Mouse (Mus musculus) CH12.LX (cell line): Measurements from ENCODE around the gene Smg7. TPM values are rescaled to one million over a fixed set of nuclear protein-coding genes. Genes with fewer than 3 reads are reported as not detected.
A peak's percentile ranks its signal among the peaks of the same experiment; 100 is the strongest.

Experiments used
- DNase-seq: peaks from one replicate; pipeline ENCODE4 v3.0.0-alpha.2; 2013; ENCODE audit errors: extremely low read depth
- H3K27ac ChIP-seq: 2 replicates; pipeline ENCODE4 v1.5.1; 2012; ENCODE audit warnings: low read depth, mild to moderate bottlenecking, control low read depth, moderate library complexity; ENCODE audit not compliant: insufficient read depth
- H3K27me3 ChIP-seq: replicated peaks from 2 replicates; pipeline ENCODE3; 2012; ENCODE audit warnings: inconsistent platforms
- H3K36me3 ChIP-seq, 2 experiments: replicated peaks in 1 of 2; 2 replicates each; pipeline versions ENCODE3 to v1.6.1; 2012; ENCODE audit warnings: inconsistent platforms in 1 of 2, low read length in 1 of 2, mild to moderate bottlenecking in 1 of 2, mixed read lengths in 1 of 2, moderate library complexity in 1 of 2; ENCODE audit not compliant: control insufficient read depth in 1 of 2, insufficient read depth in 1 of 2
- H3K4me1 ChIP-seq, 2 experiments: 2 replicates each; pipeline ENCODE4 v1.6.1; 2012; ENCODE audit warnings: inconsistent platforms in 1 of 2, moderate library complexity in 1 of 2; ENCODE audit not compliant: insufficient read depth in 2 of 2, control insufficient read depth in 1 of 2
- H3K4me2 ChIP-seq: 2 replicates; pipeline ENCODE4 v1.6.1; 2012; ENCODE audit warnings: low read depth, mild to moderate bottlenecking, control low read depth; ENCODE audit not compliant: poor library complexity, insufficient read depth, severe bottlenecking
- H3K4me3 ChIP-seq, 3 experiments: fragments of 150-350 bp in 1 of 3; sonication (generic) in 1 of 3; replicated peaks in 1 of 3; 2 replicates each; pipeline versions ENCODE3 to v1.5.1; 2011 to 2012; ENCODE audit warnings: low read depth in 2 of 3, low read length in 2 of 3, mild to moderate bottlenecking in 2 of 3, moderate library complexity in 2 of 3, control low read depth in 1 of 3, improper control_type of control experiment in 1 of 3, inconsistent platforms in 1 of 3, mixed read lengths in 1 of 3; ENCODE audit not compliant: poor library complexity in 1 of 3
- H3K79me2 ChIP-seq: replicated peaks from 2 replicates; pipeline ENCODE4 v1.6.1; 2012; ENCODE audit warnings: mild to moderate bottlenecking, moderate library complexity; ENCODE audit not compliant: control insufficient read depth, poor library complexity, insufficient read depth, severe bottlenecking; ENCODE audit errors: extremely low read depth
- H3K9ac ChIP-seq: 2 replicates; pipeline ENCODE4 v1.6.1; 2012; ENCODE audit warnings: low read depth, mild to moderate bottlenecking, control low read depth, moderate library complexity; ENCODE audit not compliant: insufficient read depth
- H3K9me3 ChIP-seq: replicated peaks from 2 replicates; pipeline ENCODE3; 2012; ENCODE audit warnings: low read length, inconsistent platforms, mixed read lengths
- E2F4 ChIP-seq: IDR thresholded peaks from 2 replicates; pipeline ENCODE4 v1.6.1; 2011; ENCODE audit warnings: low read depth, low read length, improper control_type of control experiment; ENCODE audit not compliant: insufficient replicate concordance
- ETS1 ChIP-seq: conservative IDR thresholded peaks from 2 replicates; pipeline ENCODE4 v1.6.1; 2012; ENCODE audit warnings: low read depth, mild to moderate bottlenecking, inconsistent platforms, low read length, improper control_type of control experiment, moderate library complexity
- IRF4 ChIP-seq: IDR thresholded peaks from 2 replicates; pipeline ENCODE4 v1.6.1; 2014; ENCODE audit warnings: low read depth, mild to moderate bottlenecking, inconsistent platforms, low read length, improper control_type of control experiment
- MAX ChIP-seq: IDR thresholded peaks from 2 replicates; pipeline ENCODE4 v1.6.1; 2011; ENCODE audit warnings: low read length, improper control_type of control experiment
- MEF2A ChIP-seq: IDR thresholded peaks from 2 replicates; pipeline ENCODE4 v1.6.1; 2014; ENCODE audit warnings: low read depth, mild to moderate bottlenecking, inconsistent platforms, low read length, improper control_type of control experiment, borderline replicate concordance
- MXI1 ChIP-seq: IDR thresholded peaks from 2 replicates; pipeline ENCODE4 v1.6.1; 2011; ENCODE audit warnings: mild to moderate bottlenecking, low read depth, low read length, improper control_type of control experiment
- POLR2A ChIP-seq: IDR thresholded peaks from 2 replicates; pipeline ENCODE4 v1.6.1; 2011; ENCODE audit warnings: low read depth, mild to moderate bottlenecking, improper control_type of control experiment, low read length
- RAD21 ChIP-seq: IDR thresholded peaks from 2 replicates; pipeline ENCODE4 v1.6.1; 2011; ENCODE audit warnings: low read depth, mild to moderate bottlenecking, low read length, improper control_type of control experiment, moderate library complexity
- RCOR1 ChIP-seq: conservative IDR thresholded peaks from 2 replicates; pipeline ENCODE4 v1.6.1; 2012; ENCODE audit warnings: low read depth, mild to moderate bottlenecking, inconsistent platforms, low read length, improper control_type of control experiment
- TCF12 ChIP-seq: IDR thresholded peaks from 2 replicates; pipeline ENCODE4 v1.6.1; 2014; ENCODE audit warnings: low read depth, mild to moderate bottlenecking, inconsistent platforms, low read length, improper control_type of control experiment
- UBTF ChIP-seq: IDR thresholded peaks from 2 replicates; pipeline ENCODE4 v1.6.1; 2012; ENCODE audit warnings: low read depth, mild to moderate bottlenecking, inconsistent platforms, low read length, improper control_type of control experiment, moderate library complexity
- USF1 ChIP-seq: IDR thresholded peaks from 2 replicates; pipeline ENCODE4 v1.6.1; 2014; ENCODE audit warnings: low read depth, mild to moderate bottlenecking, inconsistent platforms, low read length, improper control_type of control experiment
- USF2 ChIP-seq: conservative IDR thresholded peaks from 2 replicates; pipeline ENCODE4 v1.6.1; 2011; ENCODE audit warnings: low read depth, low read length, improper control_type of control experiment
- ZC3H11A ChIP-seq: IDR thresholded peaks from 2 replicates; pipeline ENCODE4 v1.6.1; 2012; ENCODE audit warnings: low read depth, mild to moderate bottlenecking, inconsistent platforms, low read length, improper control_type of control experiment
- dilution Hi-C: fragments of 300-500 bp; cut with MboI; formaldehyde crosslinking; loops from 2 replicates; pipeline ENCODE4 v1.14.3; 2020; ENCODE audit warnings: low sequenced_read_pairs; ENCODE audit not compliant: extremely low pct_unique_long_range_greater_than_20kb, extremely low pct_ligation_motif_present
- in situ Hi-C: fragments of 300-500 bp; cut with MboI; formaldehyde crosslinking; loops from 3 replicates; pipeline ENCODE4 v1.14.3; 2019; ENCODE audit warnings: low sequenced_read_pairs, low pct_ligation_motif_present, low pct_unique_long_range_greater_than_20kb, mixed read lengths
- polyA plus RNA-seq: library from polyadenylated mRNA; unstranded; fragments of >175 nt; gene quantifications from 2 replicates; pipeline ENCODE4 v1.2.1, GENCODE M21; 2012; ENCODE audit warnings: low read depth; ENCODE audit not compliant: insufficient read length
- total RNA-seq, 2 experiments: library from RNA; depleted of rRNA; stranded (reverse); fragments of 300-350 nt in 1 of 2; fragments of >200 nt in 1 of 2; gene quantifications; 2 replicates each; pipeline ENCODE4 v1.2.3; 2012 to 2014

Smg7 gene
- total and polyA plus RNA-seq, 3 experiments: 23.4 to 55.2 (median 27.0) TPM

GRCm38 (mm10) chr1:152804907-152805306, 97.5 kb downstream of the Smg7 start:
- dilution Hi-C loops (no loop called here), in situ Hi-C loops (no loop called here)
- Histone ChIP-seq H3K36me3 (peaks cover 2 to 7% of the 10 kb centered on the region in 2 experiments), H3K27ac (no peak overlapping the region), H3K27me3 (no peaks in the 10 kb centered on the region), H3K4me2 (peak overlapping the region; percentile 1; the same call in 1 of the 2 replicates), H3K9me3 (no peaks in the 10 kb centered on the region), H3K4me1 (peaks cover 10 to 30% of the 10 kb centered on the region in 2 experiments), H3K4me3 (no peak overlapping the region), H3K79me2 (peaks cover 18% of the 10 kb centered on the region), H3K9ac (no peak overlapping the region)
- DNase-seq: no peak
- TF ChIP-seq RAD21 (no peak), USF2 (no peak), UBTF (no peak), MXI1 (no peak), IRF4 (0 out of 2 replicates have a peak, but pooled peaks have one; percentile 38), ZC3H11A (no peak), MAX (no peak)

GRCm38 (mm10) chr1:152800633-152801176, 101.7 kb downstream of the Smg7 start:
- no peak for DNase-seq
- no peak overlapping the region for H3K27ac ChIP-seq
- H3K27me3 ChIP-seq: no peaks in the 10 kb centered on the region
- H3K9ac ChIP-seq: no peak overlapping the region
- no peak overlapping the region for H3K4me3 ChIP-seq
- dilution Hi-C loops: no loop called here
- H3K4me1 ChIP-seq: peaks cover 16 to 45% of the 10 kb centered on the region in 2 experiments
- H3K9me3 ChIP-seq: no peaks in the 10 kb centered on the region
- TF ChIP-seq POLR2A: no peak
- no peak for TF ChIP-seq MEF2A
- TF ChIP-seq ETS1: no peak
- TF ChIP-seq MAX: no peak
- TF ChIP-seq USF1: no peak
- TF ChIP-seq TCF12: no peak
- TF ChIP-seq RCOR1: no peak
- TF ChIP-seq E2F4: no peak
- in situ Hi-C loops: no loop called here
- no peaks in the 10 kb centered on the region for H3K36me3 ChIP-seq
- H3K79me2 ChIP-seq: no peaks in the 10 kb centered on the region
- H3K4me2 ChIP-seq: no peak overlapping the region
